Mouse (Mus musculus): ENCODE measurements around the gene Alox5ap.

DNA sequence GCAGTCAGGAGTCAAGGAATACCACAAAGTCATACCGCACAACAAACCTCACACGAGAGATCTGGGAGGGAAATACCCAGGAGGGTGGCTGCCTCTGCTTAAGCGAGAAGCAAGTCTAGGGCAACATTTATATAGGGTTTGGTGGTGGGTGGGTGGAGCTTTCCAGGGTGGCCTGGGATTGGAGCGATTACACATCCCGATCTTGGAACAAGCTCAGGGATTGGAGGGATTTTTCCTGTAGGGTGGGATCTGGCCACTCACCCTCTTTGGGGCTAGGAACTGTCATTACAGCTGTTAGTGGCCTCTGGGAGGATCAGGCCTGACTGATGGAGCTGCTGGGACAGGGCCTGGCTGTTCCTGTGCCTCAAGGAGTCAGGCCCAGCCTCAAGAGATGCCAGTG lies 26.7 kb downstream of the Alox5ap start:
- TF ChIP-seq POLR2A (IDR thresholded peaks at IDR 0.05; ENCODE audit: low read depth, low read length), result no peak
- no peak for TF ChIP-seq CTCF (conservative IDR thresholded peaks at IDR 0.05; ENCODE audit: insufficient read depth, insufficient read length, low read depth, low read length)

All from kidney, adult 2 months (tissue).